Mouse (Mus musculus): ENCODE results near the gene C1ql4. TPM values are rescaled to one million over a fixed set of nuclear protein-coding genes. Genes with fewer than 3 reads are reported as not detected.

C1ql4 gene
- polyA plus RNA-seq, 1 experiment = 0.10 TPM

DNA sequence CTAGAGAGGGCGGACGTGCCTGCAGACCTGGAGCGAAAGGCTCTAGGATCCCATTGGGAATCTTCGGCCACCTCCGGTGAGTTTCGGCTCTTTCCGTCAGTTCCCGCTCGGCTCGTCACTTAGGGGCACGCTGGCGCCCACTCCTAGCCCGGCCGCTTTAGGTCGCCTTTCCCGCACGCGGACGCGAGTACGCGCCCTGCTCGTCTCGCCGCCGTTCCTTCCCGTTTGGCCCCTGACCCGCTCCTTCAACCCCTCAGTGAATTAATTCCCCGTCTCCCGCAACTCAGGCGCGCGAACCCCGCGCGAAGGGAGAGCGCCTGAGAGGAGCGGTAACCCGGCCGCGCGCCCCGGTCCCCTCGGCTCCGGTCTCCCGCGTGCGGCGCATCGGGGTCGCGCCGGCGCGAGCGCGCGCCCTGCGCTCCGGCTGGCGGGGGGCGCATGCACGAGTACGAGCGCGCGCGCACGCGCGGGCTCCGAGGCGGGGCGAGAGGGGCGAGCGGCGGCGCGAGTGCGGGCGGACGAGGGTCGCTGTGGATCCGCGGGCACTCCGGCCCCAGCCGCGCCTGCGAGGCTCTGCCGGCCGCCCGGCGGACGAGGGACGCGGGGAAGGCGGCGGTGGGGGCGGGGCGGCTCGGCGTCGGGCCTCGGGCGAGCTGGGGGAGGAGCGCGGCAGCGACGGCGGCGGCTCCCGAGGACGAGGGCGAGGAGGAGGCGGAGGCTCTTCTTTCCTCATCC lies 38.6 kb upstream of the C1ql4 start:
- H3K79me2 ChIP-seq (ENCODE audit: control insufficient read depth, insufficient read depth) = peaks cover 26% of the 10 kb centered on the region
- H3ac ChIP-seq (ENCODE audit: control insufficient read depth, insufficient read length) = peak overlapping the region; percentile 89
- peak overlapping the region; percentile 79 for H3K4me3 ChIP-seq
- H3K4me2 ChIP-seq (ENCODE audit: low read depth) = peak overlapping the region; percentile 83
- no peaks in the 10 kb centered on the region for H3K27me3 ChIP-seq (ENCODE audit: control insufficient read depth, insufficient read depth, insufficient read length)
- H3K36me3 ChIP-seq (ENCODE audit: control insufficient read depth, insufficient read depth) = no peaks in the 10 kb centered on the region
- peak; percentile 85 for TF ChIP-seq POLR2AphosphoS2 (IDR thresholded peaks at IDR 0.05; ENCODE audit: insufficient read length, low read depth)
- TF ChIP-seq MYOG (IDR thresholded peaks at IDR 0.05; ENCODE audit: control insufficient read depth in 1 of 3, insufficient read depth in 1 of 3, insufficient read length in 2 of 3, low read depth in 2 of 3) = no peak
- peak; percentile 77 for TF ChIP-seq POLR2A (IDR thresholded peaks at IDR 0.05; ENCODE audit: insufficient read length, low read depth)
- TF ChIP-seq MYOD1 (IDR thresholded peaks at IDR 0.05; ENCODE audit: control insufficient read depth in 1 of 3, insufficient read length in 2 of 3, low read depth in 2 of 3) = peak in 1 of 3 experiments; percentile 29
- no peak for TF ChIP-seq CEBPB (IDR thresholded peaks at IDR 0.05; ENCODE audit: insufficient read depth, poor library complexity, severe bottlenecking)
- no peak for TF ChIP-seq REST (IDR thresholded peaks at IDR 0.05; ENCODE audit: insufficient read depth, insufficient read length)

DNA sequence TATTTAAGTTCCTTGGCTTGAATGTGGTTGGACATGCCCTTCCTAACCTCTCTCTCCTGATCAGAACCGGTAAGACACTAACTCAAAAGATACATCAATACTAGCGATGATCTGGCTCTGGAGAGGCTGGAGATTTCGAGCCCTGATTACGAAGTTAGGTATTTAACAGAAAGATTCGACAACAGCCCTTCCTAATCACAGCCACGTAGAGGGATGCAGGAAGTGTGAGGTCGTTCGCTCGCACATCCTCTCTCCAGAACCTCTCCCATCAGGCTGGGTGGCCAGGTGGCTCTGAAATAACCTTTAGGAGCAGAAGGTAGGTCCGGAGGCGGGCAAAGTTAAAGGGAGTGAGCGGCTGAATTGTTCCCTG lies 38.1 kb upstream of the C1ql4 start, which contains the start of gene Spats2:
TSS of gene Spats2 (plus strand) at position 206 of the 370 bp plus-strand sequence.
- no peak for TF ChIP-seq MAX (IDR thresholded peaks at IDR 0.05; ENCODE audit: low read depth)
- no peak for TF ChIP-seq TCF12 (IDR thresholded peaks at IDR 0.05; ENCODE audit: insufficient read depth, poor library complexity, severe bottlenecking)
- TF ChIP-seq POLR2A (IDR thresholded peaks at IDR 0.05; ENCODE audit: insufficient read length, low read depth) = no peak
- TF ChIP-seq CEBPB (IDR thresholded peaks at IDR 0.05; ENCODE audit: insufficient read depth, poor library complexity, severe bottlenecking) = no peak
- TF ChIP-seq POLR2AphosphoS2 (IDR thresholded peaks at IDR 0.05; ENCODE audit: insufficient read length, low read depth) = no peak
- TF ChIP-seq E2F4 (IDR thresholded peaks at IDR 0.05; ENCODE audit: insufficient read depth) = no peak
- TF ChIP-seq USF1 (IDR thresholded peaks at IDR 0.05; ENCODE audit: low read depth) = no peak
- TF ChIP-seq MYOG (IDR thresholded peaks at IDR 0.05; ENCODE audit: control insufficient read depth in 1 of 3, insufficient read depth in 1 of 3, insufficient read length in 2 of 3, low read depth in 2 of 3) = no peak
- no peak for TF ChIP-seq SRF (IDR thresholded peaks at IDR 0.05; ENCODE audit: control insufficient read depth, insufficient read length, low read depth)
- no peak for TF ChIP-seq REST (IDR thresholded peaks at IDR 0.05; ENCODE audit: insufficient read depth, insufficient read length)
- TF ChIP-seq MYOD1 (IDR thresholded peaks at IDR 0.05; ENCODE audit: control insufficient read depth in 1 of 3, insufficient read length in 2 of 3, low read depth in 2 of 3) = no peak
- TF ChIP-seq TCF3 (IDR thresholded peaks at IDR 0.05; ENCODE audit: insufficient read length, low read depth) = no peak
- Histone ChIP-seq H3K4me3 (peak within 1 kb of the TSS; percentile 79), H3K79me2 (ENCODE audit: control insufficient read depth, insufficient read depth) (peaks cover 24% of the 10 kb centered on the region), H3K36me3 (ENCODE audit: control insufficient read depth, insufficient read depth) (no peaks in the 10 kb centered on the region), H3K4me2 (ENCODE audit: low read depth) (peak within 1 kb of the TSS; percentile 83), H3ac (ENCODE audit: control insufficient read depth, insufficient read length) (peak within 1 kb of the TSS; percentile 89), H3K27me3 (ENCODE audit: control insufficient read depth, insufficient read depth, insufficient read length) (no peaks in the 10 kb centered on the region)

DNA sequence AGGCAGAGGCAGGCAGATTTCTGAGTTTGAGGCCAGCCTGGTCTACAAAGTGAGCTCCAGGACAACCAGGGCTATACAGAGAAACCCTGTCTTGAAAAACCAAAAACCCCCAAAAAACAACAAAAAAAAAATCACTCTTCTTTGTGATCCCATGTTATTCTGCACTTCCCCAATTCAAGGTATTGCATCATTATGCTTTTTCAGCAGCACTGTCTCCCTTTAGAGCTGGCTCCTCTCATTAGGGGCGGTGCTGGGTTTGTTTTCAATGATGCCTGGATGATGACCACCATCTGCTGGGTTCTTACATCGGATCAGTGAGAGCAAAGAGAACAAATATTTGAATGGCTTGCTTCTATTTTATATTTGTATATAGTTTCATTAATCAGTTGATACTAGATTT lies 35.0 kb upstream of the C1ql4 start:
- Histone ChIP-seq H3K4me3 (no peak overlapping the region), H3K27me3 (ENCODE audit: control insufficient read depth, insufficient read depth, insufficient read length) (no peaks in the 10 kb centered on the region), H3ac (ENCODE audit: control insufficient read depth, insufficient read length) (no peak overlapping the region), H3K4me2 (ENCODE audit: low read depth) (no peak overlapping the region), H3K79me2 (ENCODE audit: control insufficient read depth, insufficient read depth) (peaks cover 9% of the 10 kb centered on the region), H3K36me3 (ENCODE audit: control insufficient read depth, insufficient read depth) (no peaks in the 10 kb centered on the region)
- TF ChIP-seq CEBPB (IDR thresholded peaks at IDR 0.05; ENCODE audit: insufficient read depth, poor library complexity, severe bottlenecking) (peak; percentile 65), MYOG (IDR thresholded peaks at IDR 0.05; ENCODE audit: control insufficient read depth in 1 of 3, insufficient read depth in 1 of 3, insufficient read length in 2 of 3, low read depth in 2 of 3) (no peak), TCF12 (IDR thresholded peaks at IDR 0.05; ENCODE audit: insufficient read depth, poor library complexity, severe bottlenecking) (no peak), MAX (IDR thresholded peaks at IDR 0.05; ENCODE audit: low read depth) (no peak), REST (IDR thresholded peaks at IDR 0.05; ENCODE audit: insufficient read depth, insufficient read length) (no peak), POLR2A (IDR thresholded peaks at IDR 0.05; ENCODE audit: insufficient read length, low read depth) (no peak)

DNA sequence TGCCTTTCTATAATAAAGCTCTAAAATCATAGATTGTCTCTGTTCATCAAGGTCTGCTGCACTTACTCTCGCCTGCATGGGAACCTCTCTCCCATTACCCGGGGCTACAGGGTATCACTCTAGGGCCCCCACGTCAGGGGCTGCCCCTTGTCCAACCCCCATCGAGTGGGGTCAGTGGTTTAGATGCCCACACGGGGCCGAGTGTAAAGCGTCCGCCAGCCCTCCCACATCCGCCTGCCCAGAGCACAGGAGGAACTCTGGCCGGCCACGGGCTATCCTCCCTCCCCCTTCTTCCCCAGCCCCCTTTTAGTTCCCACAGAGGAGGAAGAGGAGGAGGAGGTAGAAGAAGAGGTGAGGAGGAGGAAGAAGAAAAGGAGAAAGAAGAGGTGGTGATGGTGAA lies 33.2 kb upstream of the C1ql4 start:
- no peaks in the 10 kb centered on the region for H3K27me3 ChIP-seq (ENCODE audit: control insufficient read depth, insufficient read depth, insufficient read length)
- H3ac ChIP-seq (ENCODE audit: control insufficient read depth, insufficient read length) = no peak overlapping the region
- no peaks in the 10 kb centered on the region for H3K36me3 ChIP-seq (ENCODE audit: control insufficient read depth, insufficient read depth)
- TF ChIP-seq CEBPB (IDR thresholded peaks at IDR 0.05; ENCODE audit: insufficient read depth, poor library complexity, severe bottlenecking) = no peak
- no peak for TF ChIP-seq MYOG (IDR thresholded peaks at IDR 0.05; ENCODE audit: control insufficient read depth in 1 of 3, insufficient read depth in 1 of 3, insufficient read length in 2 of 3, low read depth in 2 of 3)
- no peak for TF ChIP-seq E2F4 (IDR thresholded peaks at IDR 0.05; ENCODE audit: insufficient read depth)
- TF ChIP-seq USF1 (IDR thresholded peaks at IDR 0.05; ENCODE audit: low read depth) = no peak
- TF ChIP-seq POLR2A (IDR thresholded peaks at IDR 0.05; ENCODE audit: insufficient read length, low read depth) = no peak
- no peak for TF ChIP-seq TCF3 (IDR thresholded peaks at IDR 0.05; ENCODE audit: insufficient read length, low read depth)
- no peak for TF ChIP-seq MAX (IDR thresholded peaks at IDR 0.05; ENCODE audit: low read depth)
- TF ChIP-seq TCF12 (IDR thresholded peaks at IDR 0.05; ENCODE audit: insufficient read depth, poor library complexity, severe bottlenecking) = no peak
- no peak for TF ChIP-seq REST (IDR thresholded peaks at IDR 0.05; ENCODE audit: insufficient read depth, insufficient read length)
- TF ChIP-seq SRF (IDR thresholded peaks at IDR 0.05; ENCODE audit: control insufficient read depth, insufficient read length, low read depth) = no peak
- TF ChIP-seq POLR2AphosphoS2 (IDR thresholded peaks at IDR 0.05; ENCODE audit: insufficient read length, low read depth) = no peak
- no peak for TF ChIP-seq MYOD1 (IDR thresholded peaks at IDR 0.05; ENCODE audit: control insufficient read depth in 1 of 3, insufficient read length in 2 of 3, low read depth in 2 of 3)
- no peaks in the 10 kb centered on the region for H3K79me2 ChIP-seq (ENCODE audit: control insufficient read depth, insufficient read depth)
- no peak overlapping the region for H3K4me3 ChIP-seq
- no peak overlapping the region for H3K4me2 ChIP-seq (ENCODE audit: low read depth)

All from myocyte (in vitro differentiated cells).